Mouse (Mus musculus) myocyte (in vitro differentiated cells): ENCODE data around the gene Sec61b. TPM values are rescaled to one million over a fixed set of nuclear protein-coding genes. Genes with fewer than 3 reads are reported as not detected.

Source experiments
- H3K27me3 ChIP-seq: one replicate; pipeline ENCODE4 v1.6.1; 2011; ENCODE audit not compliant: control insufficient read depth, insufficient read depth, insufficient read length
- H3K36me3 ChIP-seq: one replicate; pipeline ENCODE4 v1.6.1; 2011; ENCODE audit not compliant: control insufficient read depth, insufficient read depth
- H3K4me2 ChIP-seq: one replicate; pipeline ENCODE4 v1.6.1; 2011; ENCODE audit warnings: low read depth, control low read depth
- H3K4me3 ChIP-seq: one replicate; pipeline ENCODE4 v1.5.1; 2011; ENCODE audit warnings: mild to moderate bottlenecking, control low read depth, moderate library complexity
- H3K79me2 ChIP-seq: one replicate; pipeline ENCODE4 v1.6.1; 2011; ENCODE audit not compliant: control insufficient read depth, insufficient read depth
- H3ac ChIP-seq: one replicate; pipeline ENCODE4 v1.6.1; 2011; ENCODE audit not compliant: control insufficient read depth, insufficient read length
- CEBPB ChIP-seq: IDR thresholded peaks from 2 replicates; pipeline ENCODE4 v1.6.1; 2011; ENCODE audit warnings: mild to moderate bottlenecking, moderate library complexity; ENCODE audit not compliant: poor library complexity, insufficient read depth, severe bottlenecking
- E2F4 ChIP-seq: IDR thresholded peaks from one replicate; pipeline ENCODE4 v1.6.1; 2011; ENCODE audit warnings: mild to moderate bottlenecking, control low read depth, moderate library complexity; ENCODE audit not compliant: insufficient read depth
- MAX ChIP-seq: IDR thresholded peaks from one replicate; pipeline ENCODE4 v1.6.1; 2011; ENCODE audit warnings: low read depth, mild to moderate bottlenecking, control low read depth
- MYOD1 ChIP-seq, 3 experiments: IDR thresholded peaks; one replicate each; pipeline ENCODE4 v1.6.1; 2011; ENCODE audit warnings: control low read depth in 2 of 3, low read depth in 2 of 3, mild to moderate bottlenecking in 2 of 3, moderate library complexity in 1 of 3; ENCODE audit not compliant: insufficient read length in 2 of 3, control insufficient read depth in 1 of 3
- MYOG ChIP-seq, 3 experiments: IDR thresholded peaks; one replicate each; pipeline ENCODE4 v1.6.1; 2011; ENCODE audit warnings: control low read depth in 2 of 3, low read depth in 2 of 3, mild to moderate bottlenecking in 2 of 3; ENCODE audit not compliant: insufficient read length in 2 of 3, control insufficient read depth in 1 of 3, insufficient read depth in 1 of 3
- POLR2A ChIP-seq: IDR thresholded peaks from one replicate; pipeline ENCODE4 v1.6.1; 2011; ENCODE audit warnings: low read depth, mild to moderate bottlenecking, control low read depth, moderate library complexity; ENCODE audit not compliant: insufficient read length
- POLR2AphosphoS2 ChIP-seq: IDR thresholded peaks from one replicate; pipeline ENCODE4 v1.6.1; 2011; ENCODE audit warnings: low read depth, control low read depth; ENCODE audit not compliant: insufficient read length
- REST ChIP-seq: IDR thresholded peaks from one replicate; pipeline ENCODE4 v1.6.1; 2011; ENCODE audit warnings: mild to moderate bottlenecking, control low read depth, moderate library complexity; ENCODE audit not compliant: insufficient read depth, insufficient read length
- SRF ChIP-seq: IDR thresholded peaks from one replicate; pipeline ENCODE4 v1.6.1; 2011; ENCODE audit warnings: low read depth; ENCODE audit not compliant: control insufficient read depth, insufficient read length
- TCF12 ChIP-seq: IDR thresholded peaks from one replicate; pipeline ENCODE4 v1.6.1; 2011; ENCODE audit warnings: mild to moderate bottlenecking, control low read depth; ENCODE audit not compliant: poor library complexity, insufficient read depth, severe bottlenecking
- TCF3 ChIP-seq: IDR thresholded peaks from one replicate; pipeline ENCODE4 v1.6.1; 2011; ENCODE audit warnings: low read depth, control low read depth; ENCODE audit not compliant: insufficient read length
- USF1 ChIP-seq: IDR thresholded peaks from one replicate; pipeline ENCODE4 v1.6.1; 2011; ENCODE audit warnings: low read depth, mild to moderate bottlenecking, control low read depth, moderate library complexity
- polyA plus RNA-seq: library from polyadenylated mRNA; unstranded; fragments of >200 nt; fragmentation: generic; extraction: Trizol; gene quantifications from one replicate; pipeline ENCODE4 v1.2.1, GENCODE M21; 2012; ENCODE audit warnings: missing spikeins

The Sec61b gene
- polyA plus RNA-seq, 1 experiment = 237 TPM

DNA sequence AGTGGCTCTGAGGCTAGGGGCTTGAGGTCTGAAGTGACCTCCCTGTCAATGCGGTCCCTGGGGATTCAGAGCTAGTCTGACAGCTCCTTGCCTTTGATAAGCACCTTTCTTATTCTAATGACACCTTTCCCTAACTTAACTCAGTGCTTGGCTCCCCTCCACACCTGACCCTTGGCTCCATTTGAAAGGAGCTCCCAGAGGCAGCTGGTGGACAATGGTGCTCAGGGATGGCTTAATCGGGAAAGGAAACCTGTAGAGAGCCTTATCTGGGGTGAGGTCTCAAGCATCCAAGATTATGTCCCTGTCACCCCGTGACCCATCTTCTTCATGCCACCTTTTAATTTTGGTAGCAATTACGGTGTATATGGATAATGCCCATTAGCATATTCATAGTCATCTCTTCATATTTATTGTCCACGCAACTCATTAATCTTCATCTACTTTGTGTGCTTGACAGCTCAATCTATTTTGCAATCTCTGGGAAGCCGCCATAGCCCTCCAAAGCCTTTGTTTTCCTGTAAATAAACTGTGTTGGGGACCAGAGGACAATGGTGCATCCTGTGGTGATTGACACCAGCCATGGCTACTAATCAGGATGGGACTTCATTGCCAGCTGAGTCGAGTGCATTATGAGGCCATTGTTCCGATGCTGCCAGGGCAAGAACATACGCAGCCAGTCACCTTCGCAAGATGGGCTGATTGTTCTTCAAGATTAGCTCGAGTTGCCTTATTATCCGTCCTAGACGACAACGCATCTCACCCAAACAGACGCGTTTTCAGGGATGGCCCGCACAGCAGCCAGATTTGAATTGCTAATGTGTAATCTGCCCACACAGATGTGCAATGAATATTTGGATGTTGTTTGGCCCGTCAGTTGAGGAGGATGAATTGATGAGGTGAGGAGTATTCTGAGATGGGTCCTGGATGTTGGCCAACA lies 24.6 kb upstream of the Sec61b start:
- Histone ChIP-seq H3K27me3 (peaks cover 9% of the 10 kb centered on the region), H3K36me3 (no peaks in the 10 kb centered on the region), H3K79me2 (no peaks in the 10 kb centered on the region), H3K4me3 (no peak overlapping the region), H3ac (no peak overlapping the region), H3K4me2 (no peak overlapping the region)
- TF ChIP-seq MYOD1 (IDR thresholded peaks at IDR 0.05; ENCODE audit: control insufficient read depth in 1 of 3, insufficient read length in 2 of 3, low read depth in 2 of 3) = no peak

DNA sequence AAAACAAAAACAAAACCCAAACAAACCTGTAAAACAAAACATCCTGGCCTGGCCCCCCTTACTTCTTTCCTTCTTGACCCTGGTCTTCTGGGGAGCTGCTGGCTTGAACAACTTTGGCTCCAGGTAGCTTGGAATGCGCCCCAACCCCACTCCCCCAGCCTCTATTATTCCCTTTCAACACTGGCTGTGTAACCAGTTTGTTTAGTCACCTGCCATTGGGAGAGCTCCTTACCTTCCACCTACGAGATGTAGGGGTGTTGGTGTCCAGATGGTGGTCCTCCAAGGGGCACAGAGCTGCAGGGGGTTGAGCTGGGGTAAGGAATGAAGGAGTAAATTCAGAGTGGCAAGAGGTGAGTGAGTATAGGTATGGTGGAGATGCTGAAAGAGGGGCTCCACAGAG lies 7.3 kb upstream of the Sec61b start:
- Histone ChIP-seq H3K27me3 (no peaks in the 10 kb centered on the region), H3K79me2 (peaks cover under 1% of the 10 kb centered on the region), H3K4me2 (no peak overlapping the region), H3ac (no peak overlapping the region), H3K4me3 (no peak overlapping the region), H3K36me3 (peaks cover 33% of the 10 kb centered on the region)
- TF ChIP-seq MYOG (IDR thresholded peaks at IDR 0.05; ENCODE audit: control insufficient read depth in 1 of 3, insufficient read depth in 1 of 3, insufficient read length in 2 of 3, low read depth in 2 of 3) = no peak
- no peak for TF ChIP-seq POLR2A
- no peak for TF ChIP-seq USF1
- no peak for TF ChIP-seq SRF

DNA sequence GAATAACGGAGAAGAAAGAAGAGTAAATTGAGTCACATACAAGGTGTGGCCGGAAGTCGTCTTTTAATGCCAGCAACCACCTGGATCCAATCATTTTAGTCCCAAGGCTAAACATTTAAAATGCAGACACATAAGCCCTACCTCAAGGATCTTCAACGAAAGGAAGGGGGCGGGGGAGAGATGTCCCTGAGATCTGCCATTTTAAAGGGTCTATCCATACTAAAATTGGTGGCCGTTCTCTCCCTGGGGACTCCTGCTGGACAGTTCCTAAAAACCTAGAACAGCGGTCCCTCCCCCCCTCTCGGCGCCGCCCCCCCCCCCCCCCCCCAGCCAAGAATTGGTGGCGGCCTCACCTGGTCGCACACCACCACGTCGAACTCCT lies 881 bp upstream of the Sec61b start:
- no peak for TF ChIP-seq MYOG (IDR thresholded peaks at IDR 0.05; ENCODE audit: control insufficient read depth in 1 of 3, insufficient read depth in 1 of 3, insufficient read length in 2 of 3, low read depth in 2 of 3)
- no peak for TF ChIP-seq MYOD1 (IDR thresholded peaks at IDR 0.05; ENCODE audit: control insufficient read depth in 1 of 3, insufficient read length in 2 of 3, low read depth in 2 of 3)
- TF ChIP-seq TCF12 = no peak
- TF ChIP-seq POLR2AphosphoS2 = no peak
- TF ChIP-seq CEBPB = no peak
- no peak for TF ChIP-seq REST
- TF ChIP-seq SRF = no peak
- TF ChIP-seq POLR2A = no peak
- TF ChIP-seq TCF3 = no peak
- no peak for TF ChIP-seq USF1
- no peak for TF ChIP-seq E2F4
- TF ChIP-seq MAX = no peak
- no peaks in the 10 kb centered on the region for H3K27me3 ChIP-seq
- peak overlapping the region; percentile 76 for H3ac ChIP-seq
- peaks cover 32% of the 10 kb centered on the region for H3K36me3 ChIP-seq
- H3K4me2 ChIP-seq = peak overlapping the region; percentile 95
- H3K79me2 ChIP-seq = peaks cover 38% of the 10 kb centered on the region
- peak overlapping the region; percentile 88 for H3K4me3 ChIP-seq

DNA sequence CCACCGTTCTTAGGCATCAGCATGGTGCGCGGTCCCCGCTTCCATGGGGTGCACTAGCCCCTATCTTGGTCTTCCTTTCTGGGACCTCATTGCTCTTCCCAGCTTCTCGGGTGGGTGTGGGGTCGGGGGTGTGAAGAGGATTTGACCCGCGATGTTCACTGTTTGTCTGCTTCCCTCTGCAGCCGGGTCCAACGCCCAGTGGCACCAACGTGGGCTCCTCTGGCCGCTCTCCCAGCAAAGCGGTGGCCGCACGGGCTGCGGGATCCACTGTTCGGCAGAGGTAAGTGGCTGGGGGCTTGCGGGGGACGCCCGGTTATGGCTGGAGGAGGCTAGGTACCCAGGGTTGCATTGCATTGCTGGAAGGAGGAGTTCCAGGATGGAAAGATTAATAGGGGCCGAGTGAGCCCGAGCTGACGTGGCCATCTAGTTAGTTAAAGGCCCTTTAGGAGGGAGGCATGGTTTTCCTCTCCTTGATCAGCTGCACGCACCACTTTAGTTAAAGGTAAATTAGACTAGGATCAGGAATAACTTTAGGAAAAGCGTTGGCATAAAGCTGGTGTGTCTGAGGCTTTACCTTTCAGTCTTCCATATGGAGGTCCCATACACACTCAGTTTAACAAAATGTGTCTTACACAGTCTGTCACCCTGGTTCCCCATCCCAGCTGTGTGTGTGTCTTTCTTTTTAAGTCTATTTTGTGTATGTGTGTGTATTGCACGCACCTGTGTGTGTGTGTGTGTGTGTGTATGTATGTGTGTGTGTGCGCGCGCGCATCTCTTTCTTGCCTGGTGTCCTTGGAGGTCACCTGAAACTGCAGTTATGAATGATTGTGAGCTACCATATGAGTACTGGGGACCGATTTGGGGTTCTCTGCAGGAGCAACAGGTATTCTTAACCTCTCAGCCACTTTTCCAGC lies 529 bp downstream of the Sec61b start:
- TF ChIP-seq POLR2A = peak; percentile 93
- no peak for TF ChIP-seq TCF12
- Histone ChIP-seq H3K79me2 (peaks cover 38% of the 10 kb centered on the region), H3ac (peak overlapping the region; percentile 76)

DNA sequence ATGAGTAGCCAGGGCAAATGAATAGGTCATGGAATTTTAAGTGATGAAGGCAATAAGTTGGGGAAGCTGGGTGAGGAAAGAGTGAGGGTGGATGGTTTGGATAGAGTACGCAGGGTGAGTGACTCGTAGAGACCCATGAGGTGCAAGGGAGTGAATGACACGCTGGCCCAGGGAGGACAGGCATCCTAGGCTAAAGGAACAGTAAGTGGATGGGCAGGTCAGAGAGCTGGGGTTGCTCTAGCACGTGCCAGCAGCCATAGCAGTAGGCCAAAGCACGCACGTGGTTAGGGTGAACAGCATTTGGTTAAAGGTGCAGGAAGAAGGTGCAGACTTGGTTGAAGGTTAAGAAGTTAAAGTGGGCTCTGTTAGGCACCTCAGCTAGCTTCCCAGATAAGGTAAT lies 3.1 kb downstream of the Sec61b start:
- peaks cover 25% of the 10 kb centered on the region for H3K36me3 ChIP-seq
- H3K4me3 ChIP-seq = no peak overlapping the region
- no peaks in the 10 kb centered on the region for H3K27me3 ChIP-seq
- TF ChIP-seq TCF12 (no peak), SRF (no peak), REST (no peak), TCF3 (no peak), POLR2AphosphoS2 (no peak), USF1 (no peak), MAX (no peak), POLR2A (no peak)
- H3K4me2 ChIP-seq = no peak overlapping the region
- no peak overlapping the region for H3ac ChIP-seq
- peaks cover 34% of the 10 kb centered on the region for H3K79me2 ChIP-seq

More for the DNA sequence above, 529 bp downstream of the Sec61b start:
- no peaks in the 10 kb centered on the region for H3K27me3 ChIP-seq
- peak overlapping the region; percentile 88 for H3K4me3 ChIP-seq
- peaks cover 26% of the 10 kb centered on the region for H3K36me3 ChIP-seq
- H3K4me2 ChIP-seq = peak overlapping the region; percentile 78
